Mouse (Mus musculus) liver, embryonic 14.5 days (tissue): ENCODE measurements around the gene Swt1.

ENCODE experiments used
- CTCF ChIP-seq: IDR thresholded peaks from 2 replicates; pipeline ENCODE4 v1.5.1; 2016; ENCODE audit warnings: antibody characterized with exemption, low read depth, control low read depth
- EP300 ChIP-seq: IDR thresholded peaks from 2 replicates; pipeline ENCODE4 v1.6.1; 2016; ENCODE audit warnings: antibody characterized with exemption, low read depth

DNA sequence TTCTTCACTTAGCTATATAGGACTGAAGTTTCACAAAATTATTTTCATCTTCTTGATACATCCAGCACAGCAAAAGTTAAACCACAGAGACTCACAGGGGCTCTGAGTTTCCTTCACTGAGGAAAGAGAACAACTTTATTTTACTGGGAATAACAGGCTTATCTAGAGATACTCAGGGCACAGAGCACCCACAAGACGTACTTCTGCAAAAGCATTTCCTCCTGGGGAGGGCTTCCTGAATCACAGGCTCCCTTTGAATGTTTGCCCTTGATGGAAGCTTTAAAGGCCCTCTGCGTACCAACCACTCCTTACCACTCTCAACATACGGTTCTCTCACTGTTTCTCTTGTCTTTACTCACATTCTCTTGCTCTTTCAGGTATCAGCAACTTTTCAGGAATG, 6.1 kb downstream of the Swt1 start:
- TF ChIP-seq CTCF (no peak), EP300 (no peak)
